Mouse (Mus musculus): ENCODE results near the gene Zfp653. TPM values are rescaled to one million over a fixed set of nuclear protein-coding genes. Genes with fewer than 3 reads are reported as not detected.
A peak's percentile ranks its signal among the peaks of the same experiment; 100 is the strongest.
"Not testable (repeated sequence)": the region's sequence is repeated elsewhere in the genome, so short reads cannot be mapped to it uniquely, and the experiment has no call there.

Gene Zfp653
- polyA plus RNA-seq, 1 experiment from 2014 or later = 8.9 TPM

DNA sequence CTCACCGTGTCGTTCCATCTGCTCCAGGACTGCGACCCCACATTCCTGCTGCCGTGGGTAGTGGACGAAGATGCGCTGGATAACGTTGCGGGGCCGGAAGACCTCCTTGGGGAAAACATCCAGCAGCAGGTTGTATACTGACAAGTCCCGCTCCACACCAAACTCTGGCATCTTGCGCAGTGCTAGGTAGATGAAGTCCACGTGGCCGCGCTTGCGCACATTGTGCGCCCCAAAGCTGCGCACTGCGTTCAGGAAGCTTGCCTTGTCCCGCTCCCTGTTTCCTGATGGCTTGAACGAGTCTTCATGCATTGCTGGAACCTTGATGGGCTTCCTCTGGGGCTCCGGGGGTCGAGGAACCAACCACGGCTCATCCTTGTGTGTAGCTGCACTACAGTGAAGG is 5.0 kb upstream of the Zfp653 start:
- Histone ChIP-seq H3K9ac (ENCODE audit: low read depth, low read length) (no peak overlapping the region), H3K9me3 (replicated peaks; ENCODE audit: low read length) (no peaks in the 10 kb centered on the region), H3K4me3 (replicated peaks; ENCODE audit: low read depth, low read length) (no peak overlapping the region), H3K36me3 (ENCODE audit: insufficient read depth, low read length) (peaks cover 22% of the 10 kb centered on the region), H3K27me3 (ENCODE audit: insufficient read depth, low read length) (no peaks in the 10 kb centered on the region), H3K4me1 (replicated peaks; ENCODE audit: insufficient read depth, low read length) (no peaks in the 10 kb centered on the region), H3K4me2 (ENCODE audit: low read length) (no peak overlapping the region), H3K27ac (no peak overlapping the region)
- ATAC-seq (replicated peaks; ENCODE audit: low FRiP score, low read depth) (no peak), DNase-seq (ENCODE audit: low spot score) (no peak)
- no peak for TF ChIP-seq CTCF (IDR thresholded peaks at IDR 0.05; ENCODE audit: low read depth)
- WGBS = 92% methylated on average over 23 of the region's 23 CpGs

DNA sequence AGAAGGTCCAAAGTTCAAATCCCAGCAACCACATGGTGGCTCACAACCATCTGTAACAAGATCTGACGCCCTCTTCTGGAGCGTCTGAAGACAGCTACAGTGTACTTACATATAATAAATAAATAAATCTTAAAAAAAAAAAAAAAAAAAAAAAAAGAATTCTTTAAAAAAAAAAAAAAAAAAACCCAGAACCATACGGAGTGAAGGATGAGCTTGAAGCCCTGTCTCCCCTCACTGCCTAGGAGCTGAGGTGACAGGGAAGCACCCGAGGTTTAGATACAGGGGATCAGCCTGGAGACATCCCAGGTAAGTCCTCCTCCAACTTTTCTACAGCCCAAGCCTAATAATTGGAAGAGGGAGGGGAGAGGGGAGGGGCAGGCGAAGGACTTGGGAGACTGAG is 4.6 kb upstream of the Zfp653 start:
- not testable (repeated sequence) for ATAC-seq (replicated peaks; ENCODE audit: low FRiP score, low read depth); H3K9me3 ChIP-seq (replicated peaks; ENCODE audit: low read length); H3K9ac ChIP-seq (ENCODE audit: low read depth, low read length); H3K27me3 ChIP-seq (ENCODE audit: insufficient read depth, low read length); H3K4me1 ChIP-seq (replicated peaks; ENCODE audit: insufficient read depth, low read length); H3K4me2 ChIP-seq (ENCODE audit: low read length); DNase-seq (ENCODE audit: low spot score); H3K4me3 ChIP-seq (replicated peaks; ENCODE audit: low read depth, low read length); H3K27ac ChIP-seq
- whole genome bisulfite sequencing = 89% methylated on average over 3 of the region's 5 CpGs
- peaks cover 22% of the 10 kb centered on the region for H3K36me3 ChIP-seq (ENCODE audit: insufficient read depth, low read length)

DNA sequence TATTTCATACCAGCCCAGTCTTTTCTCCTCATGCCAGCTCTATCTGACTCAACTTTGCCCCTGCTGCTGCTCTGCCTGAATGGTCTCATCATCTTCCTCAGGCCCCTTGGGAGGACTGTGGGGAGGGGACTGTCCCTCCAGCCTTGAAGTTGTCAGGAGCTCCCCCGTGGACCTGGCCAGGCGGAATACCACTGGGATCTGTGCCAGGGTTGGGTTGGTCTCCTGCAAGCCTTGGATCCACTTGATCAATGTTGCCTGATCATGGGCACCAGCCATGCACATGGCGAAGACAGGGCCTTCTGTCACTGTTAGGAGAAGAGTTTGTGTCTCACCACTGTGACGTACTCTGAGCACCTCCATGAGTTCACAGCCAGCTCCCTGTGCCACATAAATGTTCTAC is 1.1 kb upstream of the Zfp653 start:
- H3K4me3 ChIP-seq (replicated peaks; ENCODE audit: low read depth, low read length) = no peak overlapping the region
- TF ChIP-seq CTCF (IDR thresholded peaks at IDR 0.05; ENCODE audit: low read depth) = no peak
- no peak for DNase-seq (ENCODE audit: low spot score)
- H3K9me3 ChIP-seq (replicated peaks; ENCODE audit: low read length) = no peaks in the 10 kb centered on the region
- no peak overlapping the region for H3K4me2 ChIP-seq (ENCODE audit: low read length)
- H3K4me1 ChIP-seq (replicated peaks; ENCODE audit: insufficient read depth, low read length) = no peaks in the 10 kb centered on the region
- 90% methylated on average over 4 of the region's 4 CpGs for WGBS
- no peak overlapping the region for H3K9ac ChIP-seq (ENCODE audit: low read depth, low read length)
- no peak for ATAC-seq (replicated peaks; ENCODE audit: low FRiP score, low read depth)
- H3K27ac ChIP-seq = no peak overlapping the region
- H3K36me3 ChIP-seq (ENCODE audit: insufficient read depth, low read length) = peaks cover 18% of the 10 kb centered on the region
- H3K27me3 ChIP-seq (ENCODE audit: insufficient read depth, low read length) = no peaks in the 10 kb centered on the region

- H3K27me3 ChIP-seq (ENCODE audit: insufficient read depth, low read length) = no peaks in the 10 kb centered on the region
- TF ChIP-seq CTCF (IDR thresholded peaks at IDR 0.05; ENCODE audit: low read depth) = no peak; the same call in 1 of the 2 replicates
- H3K4me1 ChIP-seq (replicated peaks; ENCODE audit: insufficient read depth, low read length) = no peaks in the 10 kb centered on the region
- DNase-seq (ENCODE audit: low spot score) = no peak
- H3K36me3 ChIP-seq (ENCODE audit: insufficient read depth, low read length) = peaks cover 23% of the 10 kb centered on the region
- 0 out of 2 replicates have a peak overlapping the region, but pooled peaks have one; percentile 87 for H3K9ac ChIP-seq (ENCODE audit: low read depth, low read length)
- H3K4me2 ChIP-seq (ENCODE audit: low read length) = peak overlapping the region; percentile 58
- 67% methylated on average over 4 of the region's 4 CpGs for WGBS
- peak overlapping the region; percentile 87 for H3K4me3 ChIP-seq (replicated peaks; ENCODE audit: low read depth, low read length)
- H3K27ac ChIP-seq = peak overlapping the region; percentile 48; the same call in 1 of the 2 replicates
- ATAC-seq (replicated peaks; ENCODE audit: low FRiP score, low read depth) = 0 out of 2 replicates have a peak, but pooled peaks have one; percentile 4
- no peaks in the 10 kb centered on the region for H3K9me3 ChIP-seq (replicated peaks; ENCODE audit: low read length)
These were observed 1.2 kb downstream of the Zfp653 start for GRCm38 (mm10) chr9:22069881-22070553.

- Histone ChIP-seq H3K27me3 (ENCODE audit: insufficient read depth, low read length) (no peaks in the 10 kb centered on the region), H3K4me1 (replicated peaks; ENCODE audit: insufficient read depth, low read length) (no peaks in the 10 kb centered on the region), H3K9ac (ENCODE audit: low read depth, low read length) (no peak overlapping the region), H3K36me3 (ENCODE audit: insufficient read depth, low read length) (peaks cover 29% of the 10 kb centered on the region), H3K4me3 (replicated peaks; ENCODE audit: low read depth, low read length) (no peak overlapping the region), H3K4me2 (ENCODE audit: low read length) (no peak overlapping the region), H3K9me3 (replicated peaks; ENCODE audit: low read length) (no peaks in the 10 kb centered on the region), H3K27ac (no peak overlapping the region)
- ATAC-seq (replicated peaks; ENCODE audit: low FRiP score, low read depth) (no peak), DNase-seq (ENCODE audit: low spot score) (no peak)
- WGBS = 86% methylated on average over 5 of the region's 5 CpGs
- TF ChIP-seq CTCF (IDR thresholded peaks at IDR 0.05; ENCODE audit: low read depth) = no peak
These were observed 4.0 kb downstream of the Zfp653 start for GRCm38 (mm10) chr9:22067195-22067594.

DNA sequence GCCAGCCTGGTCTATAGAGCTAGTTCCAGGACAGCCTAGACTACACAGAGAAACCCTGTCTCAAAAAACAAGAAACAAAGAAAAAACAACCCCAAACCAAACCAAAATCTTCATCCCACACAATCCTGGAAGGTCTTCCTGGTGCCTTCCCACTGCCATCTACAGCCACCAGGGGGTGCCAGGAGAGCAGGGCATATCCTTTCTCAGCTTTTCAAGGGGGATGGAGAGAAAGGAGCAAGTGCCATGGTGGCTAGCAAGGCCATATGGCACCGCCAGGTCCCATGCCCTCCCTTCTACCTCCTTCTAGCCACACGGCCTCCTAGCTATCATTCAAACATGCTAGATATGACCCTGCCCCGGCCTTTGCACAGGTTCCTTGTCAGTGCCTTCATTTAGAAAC is 4.7 kb downstream of the Zfp653 start:
- Histone ChIP-seq H3K27ac (no peak overlapping the region), H3K36me3 (ENCODE audit: insufficient read depth, low read length) (peaks cover 33% of the 10 kb centered on the region), H3K4me3 (replicated peaks; ENCODE audit: low read depth, low read length) (no peak overlapping the region), H3K4me2 (ENCODE audit: low read length) (no peak overlapping the region), H3K9ac (ENCODE audit: low read depth, low read length) (no peak overlapping the region), H3K9me3 (replicated peaks; ENCODE audit: low read length) (no peaks in the 10 kb centered on the region), H3K27me3 (ENCODE audit: insufficient read depth, low read length) (no peaks in the 10 kb centered on the region), H3K4me1 (replicated peaks; ENCODE audit: insufficient read depth, low read length) (no peaks in the 10 kb centered on the region)
- ATAC-seq (replicated peaks; ENCODE audit: low FRiP score, low read depth) (no peak), DNase-seq (ENCODE audit: low spot score) (peak; percentile 72)
- WGBS = 71% methylated on average over 3 of the region's 3 CpGs
- peak; percentile 87 for TF ChIP-seq CTCF (IDR thresholded peaks at IDR 0.05; ENCODE audit: low read depth)

DNA sequence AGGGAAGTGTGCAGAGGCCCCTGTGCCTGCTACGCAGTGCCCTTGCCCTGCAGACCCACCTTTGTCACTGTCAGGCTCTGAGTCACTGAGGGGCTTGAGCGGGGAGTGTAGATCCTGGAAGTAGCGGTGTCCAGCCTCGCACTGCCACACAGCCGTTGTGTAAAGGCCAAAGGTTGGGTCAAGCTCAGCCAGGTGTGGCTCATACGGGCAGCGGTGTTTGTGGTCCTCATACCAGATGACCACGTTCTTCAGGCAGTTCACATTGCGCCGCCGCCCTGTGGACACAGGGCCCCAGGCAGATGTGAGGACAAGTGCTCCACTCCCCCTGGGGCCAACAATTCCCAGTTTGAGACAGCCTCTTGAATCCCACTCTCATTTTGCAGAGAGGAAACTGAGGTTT is 5.5 kb downstream of the Zfp653 start:
- Histone ChIP-seq H3K4me2 (ENCODE audit: low read length) (no peak overlapping the region), H3K9ac (ENCODE audit: low read depth, low read length) (no peak overlapping the region), H3K4me3 (replicated peaks; ENCODE audit: low read depth, low read length) (no peak overlapping the region), H3K9me3 (replicated peaks; ENCODE audit: low read length) (no peaks in the 10 kb centered on the region), H3K4me1 (replicated peaks; ENCODE audit: insufficient read depth, low read length) (no peaks in the 10 kb centered on the region), H3K27ac (no peak overlapping the region), H3K27me3 (ENCODE audit: insufficient read depth, low read length) (no peaks in the 10 kb centered on the region), H3K36me3 (ENCODE audit: insufficient read depth, low read length) (peaks cover 38% of the 10 kb centered on the region)
- WGBS = 88% methylated on average over 11 of the region's 11 CpGs
- DNase-seq (ENCODE audit: low spot score) (no peak), ATAC-seq (replicated peaks; ENCODE audit: low FRiP score, low read depth) (no peak)
- no peak for TF ChIP-seq CTCF (IDR thresholded peaks at IDR 0.05; ENCODE audit: low read depth)

All from kidney, postnatal 0 days (tissue).